Mouse (Mus musculus): ENCODE data around the gene Stx8.

- TF ChIP-seq CTCF (IDR thresholded peaks at IDR 0.05; ENCODE audit: control insufficient read depth, insufficient read depth, low read length) (no peak), POLR2A (IDR thresholded peaks at IDR 0.05; ENCODE audit: borderline replicate concordance, control insufficient read depth, low read depth, low read length) (no peak)
Measured at GRCm38 (mm10) chr11:67999629-68000028, 33.6 kb downstream of the Stx8 start.

Data from bone marrow, adult 2 months (tissue).